Mouse (Mus musculus): Measurements from ENCODE around the gene Obsl1.

The Obsl1 gene

DNA sequence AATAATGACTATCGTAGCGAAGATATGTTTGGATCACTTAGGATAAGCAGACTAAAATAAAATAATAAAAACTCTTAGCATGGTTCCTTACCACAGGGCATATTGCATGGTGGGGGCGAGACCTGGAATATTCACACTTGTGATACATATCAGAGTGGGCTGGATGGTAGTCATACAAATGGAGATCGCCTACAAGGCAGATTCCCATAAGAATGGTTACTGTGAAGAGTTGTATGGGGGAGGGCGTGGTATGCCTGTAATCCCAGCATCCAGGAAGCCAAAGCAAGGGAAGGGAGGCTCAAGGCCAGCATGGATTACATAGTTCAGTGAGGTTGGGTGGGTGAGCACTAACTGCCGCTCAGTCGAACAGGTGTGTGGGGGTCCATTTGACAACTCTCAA, 25.5 kb downstream of the Obsl1 start:
- DNase-seq: no peak

DNA sequence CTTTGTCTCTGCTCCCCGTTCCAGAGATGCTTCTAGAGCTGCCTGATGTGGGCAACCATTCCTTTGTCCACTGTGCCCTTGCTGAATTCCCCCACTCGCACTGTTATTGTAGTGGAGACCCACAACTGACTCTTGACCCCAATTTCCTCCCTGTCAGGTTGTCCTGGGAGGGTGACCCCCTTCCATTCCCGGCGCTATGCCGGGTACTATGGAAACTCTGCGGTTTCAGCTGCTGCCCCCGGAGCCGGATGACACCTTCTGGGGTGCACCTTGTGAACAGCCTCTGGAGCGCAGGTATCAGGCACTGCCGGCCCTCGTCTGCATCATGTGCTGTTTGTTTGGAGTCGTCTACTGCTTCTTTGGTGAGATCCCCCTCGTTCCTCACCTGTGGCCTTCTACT, 26.2 kb downstream of the Obsl1 start:
- DNase-seq: no peak

DNA sequence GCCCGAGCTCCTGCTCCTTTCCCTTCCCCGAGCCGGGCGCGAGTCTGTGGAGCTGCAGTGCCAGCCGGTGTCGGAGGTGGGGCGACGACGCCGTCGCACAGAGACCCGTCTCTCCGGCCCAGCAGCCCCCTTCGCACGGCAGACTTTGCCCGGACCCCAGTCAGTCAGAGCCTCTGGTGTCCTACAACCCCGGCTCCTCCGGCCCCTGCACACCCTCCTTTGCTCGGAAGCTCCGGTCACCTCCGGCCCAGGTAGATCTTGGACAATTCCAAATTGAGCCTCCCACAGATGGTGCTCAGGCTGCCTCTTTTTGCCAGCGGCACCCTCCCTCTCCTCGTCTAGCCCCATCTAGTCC, 26.6 kb downstream of the Obsl1 start:
- DNase-seq: no peak

DNA sequence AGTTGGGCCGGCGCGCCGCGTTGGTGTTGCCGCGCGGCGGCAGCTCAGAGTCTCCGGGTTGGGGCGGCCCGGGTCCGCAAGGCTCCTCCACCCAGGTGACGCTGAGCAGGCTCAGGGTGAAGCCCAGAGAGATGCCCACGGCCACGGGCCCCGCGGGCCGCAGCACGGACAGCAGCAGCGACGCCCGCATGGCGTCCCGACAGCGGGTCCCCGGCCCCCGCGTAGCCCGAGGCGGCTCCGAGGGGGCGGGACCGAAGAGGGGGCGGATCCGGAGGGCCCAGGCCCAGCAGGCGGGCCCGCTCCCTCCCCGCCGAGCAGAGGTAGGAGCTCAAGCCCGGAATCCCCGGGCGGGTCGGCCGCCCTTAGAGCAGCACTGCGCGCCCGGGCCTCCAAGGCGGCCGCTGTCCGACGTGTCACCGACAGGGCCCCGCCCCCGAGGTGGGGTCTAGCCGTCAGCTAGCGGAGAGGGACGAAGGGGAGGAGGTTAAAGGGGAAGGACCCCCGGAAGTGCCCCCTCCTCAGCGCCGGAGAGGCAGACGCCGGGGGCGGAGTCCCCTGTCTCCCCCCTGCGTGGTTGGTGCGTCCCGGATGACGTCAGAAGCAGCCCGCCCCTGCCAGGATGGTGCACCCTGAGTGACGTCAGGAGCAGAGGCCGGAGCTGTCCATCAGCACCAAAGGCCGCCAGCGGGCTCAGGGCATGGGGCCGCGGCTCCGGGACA, 27.2 kb downstream of the Obsl1 start, which contains the start of the genes Chpf and Tmem198:
Gene Chpf (minus strand): TSS at position 392 of the 719 bp plus-strand sequence.
Gene Tmem198 (plus strand): TSS at position 617 of the 719 bp plus-strand sequence.
- DNase-seq: peak; percentile 97

DNA sequence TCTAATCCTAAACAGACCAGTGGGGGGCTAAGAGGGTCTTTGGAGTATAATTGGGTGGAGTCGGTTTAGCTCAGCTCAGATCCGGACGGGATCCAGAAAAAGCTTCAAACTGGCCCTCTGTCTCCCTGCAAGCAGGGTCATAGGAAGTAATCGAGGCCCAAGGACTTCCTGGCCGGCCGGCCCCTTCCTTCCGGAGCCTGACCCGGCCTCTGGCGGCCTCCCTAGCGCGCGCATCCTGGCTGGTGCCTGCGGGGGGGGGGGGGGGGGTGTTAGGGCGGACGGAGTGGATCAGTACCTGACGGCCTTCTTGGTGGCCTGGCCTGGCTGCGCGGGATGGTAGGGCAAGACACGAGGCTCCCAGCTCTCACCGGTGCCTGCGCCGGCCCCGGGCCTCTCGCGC, 27.8 kb downstream of the Obsl1 start:
- DNase-seq: no peak

DNA sequence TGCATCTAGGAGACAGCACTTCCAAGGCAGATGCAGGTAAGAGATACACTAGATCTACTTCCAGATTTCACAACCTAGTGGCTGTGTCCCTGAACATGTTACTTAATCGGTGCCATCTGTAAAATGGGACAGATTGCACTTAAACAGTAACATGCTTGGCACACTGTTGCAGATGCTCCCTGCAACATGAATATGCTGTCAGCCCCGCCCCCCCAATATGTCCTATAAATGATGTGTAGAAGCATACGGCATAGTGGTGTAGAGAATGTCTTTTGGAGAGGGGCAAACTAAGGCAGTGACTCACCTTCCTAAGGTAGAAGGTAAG, 28.3 kb downstream of the Obsl1 start:
- no peak for DNase-seq

DNA sequence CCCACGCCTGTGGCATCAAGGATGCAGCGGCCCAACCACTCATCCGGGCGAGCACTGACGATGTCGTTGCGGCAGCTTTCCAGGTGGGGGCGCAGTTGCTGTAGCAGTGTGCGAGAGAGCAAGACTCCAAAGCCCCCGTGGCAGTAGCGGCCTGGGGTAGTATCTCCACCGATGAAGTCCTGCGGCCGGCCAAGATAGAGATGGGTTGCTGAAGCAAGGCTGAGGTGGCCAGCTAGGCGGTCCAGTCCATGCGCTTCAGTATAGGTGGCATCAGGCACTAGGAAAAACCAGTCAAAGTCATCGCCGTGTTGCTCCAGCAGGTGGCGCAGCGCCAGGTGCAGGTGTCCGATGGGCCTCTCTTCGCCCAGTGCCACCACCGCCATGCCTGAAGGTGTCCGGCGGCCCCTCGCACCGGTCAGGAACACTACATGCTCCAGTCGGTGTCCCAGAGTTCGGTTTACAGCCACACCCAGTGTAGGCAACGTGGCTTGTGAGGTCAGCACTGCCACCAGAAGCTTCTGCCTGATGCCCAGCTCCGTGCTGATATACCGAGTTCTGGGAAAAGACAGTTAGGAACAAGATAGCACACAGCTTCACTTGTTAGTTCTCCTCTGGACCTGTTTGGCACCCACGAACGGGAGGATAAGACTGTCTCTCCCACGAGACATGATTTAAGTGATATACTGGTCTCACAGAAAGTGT, 28.8 kb downstream of the Obsl1 start:
- peak; percentile 92 for DNase-seq

DNA sequence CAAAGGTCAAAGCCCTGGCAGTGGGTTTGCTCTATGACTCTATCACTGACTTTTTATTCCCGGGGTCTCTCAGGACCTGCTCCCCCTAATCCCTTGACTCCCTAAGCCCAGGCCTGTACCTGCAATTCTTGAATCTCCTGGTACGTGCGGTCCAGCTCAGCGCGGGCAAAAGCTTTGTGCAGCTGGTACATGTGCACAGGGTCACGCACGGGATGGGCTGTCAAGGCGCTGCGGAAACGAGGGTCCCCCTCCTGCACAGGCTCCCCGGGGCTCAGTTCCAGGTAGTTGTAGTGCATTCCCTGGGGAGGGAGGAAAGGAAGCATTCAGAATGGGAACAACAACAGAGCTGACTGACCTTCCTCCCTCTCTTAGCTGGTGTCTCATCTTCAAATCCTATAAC, 29.8 kb downstream of the Obsl1 start:
- no peak for DNase-seq

DNA sequence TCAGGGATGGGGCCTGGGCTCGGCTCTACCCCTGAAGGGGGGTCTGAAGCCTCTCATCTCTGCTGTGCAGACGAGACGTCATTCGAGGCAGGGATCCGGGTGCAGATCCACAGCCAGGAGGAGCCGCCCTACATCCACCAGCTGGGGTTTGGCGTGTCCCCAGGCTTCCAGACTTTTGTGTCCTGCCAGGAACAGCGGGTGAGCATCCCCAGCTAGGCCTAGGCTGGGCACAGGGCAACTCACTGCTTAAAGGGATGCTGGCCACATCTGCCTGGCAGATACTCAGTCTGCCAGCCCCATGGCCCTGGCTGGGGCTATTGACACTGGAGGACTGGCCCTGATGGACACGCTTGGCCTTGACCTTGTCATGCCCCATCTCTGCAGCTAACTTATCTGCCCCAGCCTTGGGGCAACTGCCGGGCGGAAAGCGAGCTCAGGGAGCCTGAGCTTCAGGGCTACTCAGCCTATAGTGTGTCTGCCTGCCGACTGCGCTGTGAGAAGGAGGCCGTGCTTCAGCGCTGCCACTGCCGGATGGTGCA, 36.9 kb downstream of the Obsl1 start:
- DNase-seq: no peak

DNA sequence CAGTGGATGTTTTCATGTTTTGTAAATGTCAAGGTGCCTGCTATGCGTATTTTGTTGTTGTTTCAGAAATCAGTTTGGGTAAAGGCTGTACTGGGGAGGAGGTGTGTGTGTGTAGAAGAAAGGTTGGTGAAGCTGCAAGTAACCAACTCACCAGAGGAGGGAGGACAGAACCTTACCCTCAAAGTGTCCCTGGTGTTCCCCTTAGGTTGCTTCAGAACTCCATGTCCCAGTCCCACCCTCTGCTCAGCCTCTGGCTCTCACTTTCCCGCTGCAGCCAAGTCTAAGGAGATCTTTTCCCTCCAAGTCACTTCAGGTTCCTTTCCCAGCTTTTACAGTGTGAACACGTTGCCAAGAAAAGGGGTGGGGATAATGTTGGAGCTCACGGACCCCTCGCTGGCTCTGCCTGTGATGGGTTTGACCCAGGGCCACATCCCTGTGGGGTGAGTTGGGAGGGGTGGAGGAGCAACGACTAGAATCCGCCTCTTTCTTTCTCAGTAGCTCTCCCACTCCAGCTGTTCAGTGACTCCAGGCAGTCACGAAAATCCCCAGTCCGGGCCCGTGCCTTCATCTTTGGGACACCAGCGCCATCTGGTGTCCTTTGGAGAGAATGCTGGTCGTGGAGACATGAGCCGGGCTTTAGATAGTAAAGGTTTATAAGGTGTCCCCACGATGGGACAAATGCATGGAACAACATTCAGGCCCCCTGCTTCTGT, 38.9 kb downstream of the Obsl1 start:
- DNase-seq: peak; percentile 86

DNA sequence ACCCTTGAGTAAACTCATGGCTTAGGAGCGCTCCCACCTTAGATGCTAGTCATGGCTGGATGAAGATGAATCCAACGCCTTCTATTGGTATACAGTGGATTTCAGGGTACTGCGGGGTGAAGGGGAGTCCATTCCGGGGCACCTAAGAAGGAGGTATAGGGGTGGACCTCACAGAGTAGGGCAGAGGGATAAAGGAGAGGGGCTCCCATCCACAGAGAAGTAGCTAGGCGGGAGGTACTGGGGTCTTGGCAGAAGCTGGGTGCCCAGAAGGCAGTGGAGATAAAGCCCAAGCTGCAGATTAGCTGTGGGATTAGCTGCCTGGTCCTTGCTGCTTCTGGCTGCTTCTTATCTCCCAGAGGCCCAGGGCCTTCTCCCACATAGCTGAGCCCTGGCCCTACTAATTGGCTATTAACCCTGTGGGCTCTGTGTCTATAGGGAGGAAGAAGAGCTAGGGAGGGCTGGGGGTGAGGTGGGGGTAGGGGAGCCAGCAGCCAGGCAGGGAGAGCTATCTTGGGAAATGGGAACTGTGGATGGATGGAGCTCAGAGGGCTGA, 42.5 kb downstream of the Obsl1 start:
- DNase-seq: no peak

DNA sequence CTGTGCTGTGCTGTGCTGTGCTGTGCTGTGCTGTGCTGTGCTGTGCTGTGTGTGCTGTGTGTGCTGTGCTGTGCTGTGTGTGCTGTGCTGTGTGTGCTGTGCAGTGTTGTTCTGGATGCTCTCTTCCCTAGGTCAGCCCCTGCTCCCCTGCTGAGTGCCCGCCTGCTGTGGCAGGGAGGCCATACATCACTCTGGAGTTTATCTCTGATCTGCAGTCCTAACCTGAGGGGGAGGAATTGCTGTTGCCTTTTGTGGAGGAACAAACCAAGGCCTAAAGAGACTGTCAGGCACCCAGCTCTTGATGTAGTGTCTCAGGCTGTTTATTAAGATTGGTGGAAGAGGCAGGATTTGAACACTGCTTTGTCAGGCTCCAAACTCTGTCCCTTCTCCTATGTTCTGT, 43.6 kb downstream of the Obsl1 start:
- DNase-seq: no peak

DNA sequence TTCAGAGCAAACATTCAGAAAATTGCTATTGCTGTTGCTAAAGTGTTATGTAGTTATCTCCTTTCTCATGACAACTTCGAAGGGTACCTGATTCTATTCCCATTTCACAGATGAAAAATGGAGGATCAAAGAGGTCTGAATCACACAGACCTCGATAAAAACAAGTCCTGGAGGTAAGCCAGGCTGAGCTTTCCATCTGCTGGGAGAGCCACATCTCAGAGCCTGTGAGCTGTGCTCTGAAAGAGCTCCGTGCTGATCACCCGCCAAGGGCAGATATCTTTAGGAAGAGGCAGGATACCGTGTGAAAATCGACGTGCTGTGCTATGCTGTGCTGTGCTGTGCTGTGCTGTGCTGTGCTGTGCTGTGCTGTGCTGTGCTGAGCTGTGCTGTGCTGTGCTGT, 46.0 kb downstream of the Obsl1 start:
- DNase-seq: no peak

DNA sequence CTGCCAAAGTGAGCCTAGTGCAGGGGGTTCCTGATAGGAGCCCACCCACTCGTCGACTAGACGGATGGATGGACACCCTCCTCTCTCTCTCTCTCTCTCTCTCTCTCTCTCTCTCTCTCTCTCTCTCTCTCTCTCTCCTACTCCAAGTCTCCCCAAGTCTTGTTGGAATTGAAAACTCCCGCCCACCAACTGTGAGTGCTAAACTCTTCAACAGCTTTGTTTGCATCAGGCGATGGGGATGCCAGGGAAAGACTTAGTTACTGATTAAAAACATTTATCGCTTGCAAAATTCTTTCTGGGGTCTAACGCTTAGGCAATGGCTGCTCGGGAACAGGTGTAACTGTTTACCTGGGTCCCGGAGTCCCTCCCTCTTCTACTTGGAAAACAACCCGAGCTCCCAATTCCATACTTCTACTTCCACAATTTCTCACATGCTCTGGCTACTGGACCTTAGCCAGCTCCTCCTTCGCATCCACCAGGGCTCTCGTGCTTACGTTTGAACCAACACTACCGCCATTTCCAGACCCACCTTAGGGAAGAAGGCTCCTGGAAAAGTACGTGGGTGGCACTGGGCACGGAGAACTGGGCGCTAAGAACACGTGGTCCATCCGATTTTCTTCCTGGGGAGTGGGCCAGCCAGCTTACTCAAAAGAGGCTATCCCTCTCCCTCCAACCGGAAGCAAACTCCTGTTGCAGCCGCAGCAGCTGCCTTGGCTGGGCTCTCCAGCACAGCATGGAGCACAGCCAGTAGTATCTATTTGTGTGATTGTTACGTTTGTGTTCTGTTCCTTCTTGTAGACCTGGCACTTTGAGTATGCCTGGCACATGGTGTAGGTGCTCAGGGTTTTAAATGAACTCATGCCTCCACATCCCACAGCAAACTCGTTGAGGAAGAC, 47.2 kb downstream of the Obsl1 start:
- DNase-seq: peak; percentile 27

DNA sequence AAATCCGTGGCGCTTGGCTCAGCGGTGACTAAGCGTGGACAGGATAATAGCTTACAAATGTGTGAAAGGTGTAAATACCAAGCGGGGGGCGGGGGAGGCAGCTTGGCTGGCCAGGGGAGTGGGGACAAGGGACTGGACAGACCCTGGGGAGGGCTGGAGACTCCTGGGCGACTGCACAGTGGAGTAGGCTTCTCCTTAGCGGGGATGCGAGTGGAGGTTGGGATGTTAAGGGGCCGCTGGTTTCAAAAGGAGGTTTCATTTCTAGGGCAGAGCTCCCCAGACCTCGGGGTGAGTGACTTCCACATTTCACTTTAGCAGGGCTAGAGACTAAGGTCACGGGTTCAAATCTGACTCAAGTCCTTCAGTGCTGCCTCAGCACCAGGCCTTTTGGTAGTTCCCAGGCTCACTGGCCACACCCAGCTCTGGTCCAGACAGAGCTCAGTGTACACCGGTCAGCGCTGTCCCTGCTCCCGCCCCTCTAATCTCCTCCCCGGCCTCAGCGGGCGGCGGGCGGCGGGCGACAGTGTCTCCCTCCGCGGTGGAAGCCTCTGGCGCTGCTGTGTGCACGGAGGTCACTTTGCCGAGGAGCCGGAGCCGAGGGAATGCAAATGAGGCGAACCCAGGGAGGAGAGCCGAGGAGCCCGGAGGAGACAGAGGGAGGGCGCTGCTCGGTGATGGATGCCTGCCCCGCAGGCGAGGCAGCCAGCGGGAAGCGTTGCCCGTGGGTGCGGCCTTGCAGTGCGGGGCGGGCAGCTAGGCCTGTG, 48.0 kb downstream of the Obsl1 start:
- DNase-seq: peak; percentile 49

DNA sequence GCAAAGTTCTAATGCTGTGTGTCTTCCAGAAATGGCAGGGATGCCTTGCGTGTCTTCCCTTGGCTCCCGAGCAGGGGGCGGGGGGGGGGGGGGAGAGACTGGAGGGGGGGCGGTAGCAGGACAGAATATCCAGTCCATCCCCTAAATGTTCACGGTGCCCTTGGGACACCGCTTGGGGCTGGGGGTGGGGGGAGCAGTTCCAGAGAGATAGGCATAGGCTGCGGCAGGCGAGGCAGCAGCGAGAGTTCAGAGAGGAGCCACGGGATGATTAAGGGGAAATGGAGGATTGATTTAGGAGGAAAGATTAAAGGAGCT, 48.6 kb downstream of the Obsl1 start:
- no peak for DNase-seq

DNA sequence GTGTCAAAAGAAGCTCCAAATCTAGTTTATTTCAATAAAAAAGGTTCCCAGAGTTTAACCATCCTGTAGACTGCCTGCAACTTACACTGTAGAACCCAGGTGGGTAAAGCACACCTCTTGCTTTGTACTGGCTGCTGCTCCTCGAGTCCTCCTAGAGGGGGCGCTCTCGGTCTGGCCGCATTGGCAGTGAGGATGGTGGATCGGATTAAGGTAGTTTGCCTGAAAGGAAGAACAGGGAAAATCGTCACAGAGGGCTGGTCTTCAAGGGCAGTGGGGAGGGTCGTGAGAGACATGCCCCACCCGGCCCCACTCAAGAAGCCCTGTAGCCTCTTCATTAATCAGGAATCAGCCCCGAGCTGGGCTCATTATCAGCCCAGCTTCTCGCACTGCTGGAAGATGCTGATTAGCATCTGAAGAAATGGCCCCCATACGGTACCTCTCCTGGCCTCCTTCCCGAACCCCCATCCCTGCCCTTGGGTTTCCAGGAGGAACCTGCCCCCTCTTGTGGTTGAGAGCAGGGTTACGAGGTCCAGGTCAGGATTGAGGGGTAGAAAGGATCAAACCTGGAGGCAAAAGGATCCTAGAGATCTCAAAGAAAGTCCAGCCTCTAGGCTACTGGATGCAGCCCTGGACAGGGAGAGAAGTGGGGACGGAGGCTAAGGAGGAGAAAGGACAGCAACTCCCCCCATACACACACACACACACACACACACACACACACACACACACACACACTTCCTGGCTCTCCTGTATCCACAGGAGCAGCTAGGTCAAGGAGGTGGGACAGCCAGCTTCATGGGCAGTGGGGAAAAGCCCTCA, 49.3 kb downstream of the Obsl1 start:
- no peak for DNase-seq

DNA sequence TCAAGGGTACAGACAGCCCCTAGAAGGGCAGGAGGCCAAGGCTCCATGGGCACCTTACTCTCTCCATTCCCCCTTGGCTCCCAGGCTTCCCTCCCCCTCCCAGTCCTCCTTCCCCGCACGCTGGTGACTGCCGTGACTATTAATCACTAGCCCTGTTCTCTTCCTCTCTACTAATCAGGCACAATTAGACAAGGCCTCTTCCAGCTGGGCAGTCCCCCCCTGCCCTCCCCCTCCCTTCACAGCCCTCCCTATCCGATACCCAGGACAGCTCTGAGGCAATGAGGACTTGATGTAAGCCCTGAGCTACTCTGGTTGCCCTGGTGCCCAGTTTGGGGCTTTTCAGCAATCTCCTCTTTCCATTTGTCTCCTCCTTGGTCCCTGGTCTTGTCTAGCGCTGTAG, 50.3 kb downstream of the Obsl1 start:
- no peak for DNase-seq

DNA sequence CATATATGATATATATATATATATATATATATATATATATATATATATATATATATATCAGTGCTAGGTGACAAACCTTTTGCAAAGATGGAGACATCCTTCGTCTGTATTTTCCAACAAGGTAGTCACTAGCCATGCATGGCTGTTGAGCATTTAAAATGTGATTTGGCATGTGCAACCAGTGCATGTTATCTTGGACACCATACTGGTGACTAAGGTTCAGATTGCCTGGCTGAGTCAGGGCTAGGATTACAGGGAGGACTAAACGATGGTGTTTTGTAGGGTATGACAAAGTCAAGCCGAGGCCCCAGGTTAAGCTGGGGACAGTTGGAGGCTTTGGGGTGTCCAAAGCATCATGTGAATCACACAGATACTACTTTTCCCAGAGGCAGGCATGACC, 50.8 kb downstream of the Obsl1 start:
- no peak for DNase-seq

DNA sequence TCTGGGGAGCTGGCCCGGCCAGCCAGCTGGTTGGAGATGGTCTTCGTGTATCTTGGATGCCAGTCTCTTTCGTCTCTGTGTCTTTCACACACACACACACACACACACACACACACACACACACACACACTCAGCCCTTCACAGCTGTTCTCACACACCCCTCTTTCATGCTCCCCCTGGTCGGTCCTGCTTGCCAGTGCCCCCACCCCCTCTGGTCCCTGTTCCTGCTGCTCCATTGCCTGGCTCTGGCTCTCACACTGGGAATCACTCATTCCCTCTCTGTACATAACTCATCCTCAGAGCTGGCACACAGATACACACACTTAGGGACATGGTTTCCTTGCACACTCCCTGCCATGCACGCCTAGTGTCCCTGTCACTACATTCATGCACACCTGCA, 54.4 kb downstream of the Obsl1 start:
- no peak for DNase-seq

Measured in kidney, adult 18-20 months (tissue).